Mouse (Mus musculus) brain, embryonic 14.5 days (tissue): ENCODE results near the gene Syt12. TPM values are rescaled to one million over a fixed set of nuclear protein-coding genes. Genes with fewer than 3 reads are reported as not detected.

Experiments used
- DNase-seq: peaks from one replicate; pipeline ENCODE4 v3.0.0-alpha.2; 2011; ENCODE audit warnings: low read depth
- CTCF ChIP-seq: fragments of 200-500 bp; IDR thresholded peaks from 2 replicates; pipeline ENCODE4 v1.5.1; 2012; ENCODE audit warnings: inconsistent platforms, mild to moderate bottlenecking, moderate library complexity, borderline replicate concordance; ENCODE audit not compliant: insufficient read depth, insufficient read length; ENCODE audit errors: extremely low read depth
- POLR2A ChIP-seq: fragments of 200-500 bp; IDR thresholded peaks from 2 replicates; pipeline ENCODE4 v1.6.1; 2012; ENCODE audit warnings: mild to moderate bottlenecking, inconsistent platforms, borderline replicate concordance; ENCODE audit not compliant: poor library complexity, insufficient read depth, insufficient read length, severe bottlenecking; ENCODE audit errors: extremely low read depth
- polyA plus RNA-seq: library from polyadenylated mRNA; depleted of rRNA; stranded (reverse); fragments of >200 nt; gene quantifications from 2 replicates; pipeline ENCODE4 v1.2.3, GENCODE M21; 2012; rRNA removed

Syt12 gene
- polyA plus RNA-seq, result 1.7 and 2.9 TPM in 2 replicates

GRCm38 (mm10) chr19:4477345-4478189 lies at the start of gene Syt12:
Gene Syt12, minus strand, starts transcription at chr19:4477447.
- TF ChIP-seq POLR2A (no peak), CTCF (no peak)
- DNase-seq, result peak; percentile 14

GRCm38 (mm10) chr19:4521426-4522050 lies 44.3 kb upstream of the Syt12 start:
- no peak for DNase-seq
- TF ChIP-seq CTCF, result no peak
- no peak for TF ChIP-seq POLR2A

- TF ChIP-seq POLR2A (no peak), CTCF (no peak)
- no peak for DNase-seq
Measured at GRCm38 (mm10) chr19:4517483-4517882, 40.2 kb upstream of the Syt12 start.

GRCm38 (mm10) chr19:4516288-4516687 lies 39.0 kb upstream of the Syt12 start:
- TF ChIP-seq POLR2A (no peak), CTCF (no peak)
- no peak for DNase-seq

GRCm38 (mm10) chr19:4515746-4516145 lies 38.5 kb upstream of the Syt12 start:
- TF ChIP-seq POLR2A, result no peak
- DNase-seq, result peak; percentile 65

GRCm38 (mm10) chr19:4513236-4513858 lies 36.1 kb upstream of the Syt12 start:
- TF ChIP-seq CTCF (no peak), POLR2A (no peak)
- DNase-seq, result no peak

- no peak for DNase-seq
- TF ChIP-seq POLR2A (no peak), CTCF (no peak)
Measured at GRCm38 (mm10) chr19:4511116-4511841, 34.0 kb upstream of the Syt12 start.

GRCm38 (mm10) chr19:4509986-4510963 lies 33.0 kb upstream of the Syt12 start, which contains the start of gene Pcx:
Gene Pcx, plus strand, starts transcription at chr19:4510472.
- DNase-seq, result peak; percentile 100
- TF ChIP-seq POLR2A (peak; percentile 64; the same call in 1 of the 2 replicates), CTCF (no peak)

- no peak for DNase-seq
- TF ChIP-seq CTCF (no peak), POLR2A (no peak)
Measured at GRCm38 (mm10) chr19:4507746-4508145, 30.5 kb upstream of the Syt12 start.

GRCm38 (mm10) chr19:4504830-4505229 lies 27.6 kb upstream of the Syt12 start:
- DNase-seq, result no peak
- TF ChIP-seq CTCF (no peak), POLR2A (no peak)
